8 mouse cellular contexts compared by ENCODE assay signal in genomic region chr17:78598624-78599023, GRCm38 (mm10).
DNase-seq lines count a peak whose midpoint lies in the region; ATAC-seq and TF ChIP-seq lines count a peak whose summit lies in the region.

No protein-coding gene starts in this region.

- no peak overlapping the region for H3K9ac ChIP-seq in heart, postnatal 0 days (replicated peaks; ENCODE audit: low read depth, low read length)
- H3K9ac ChIP-seq in hindbrain, embryonic 16.5 days (ENCODE audit: low read depth, low read length): no peak overlapping the region

- peaks cover 4% of the 10 kb centered on the region; the same call in 1 of the 2 replicates for H3K9me3 ChIP-seq in heart, postnatal 0 days (replicated peaks; ENCODE audit: control insufficient read depth, low read length)
- H3K9me3 ChIP-seq in heart, embryonic 10.5 days: no peaks in the 10 kb centered on the region
- H3K9me3 ChIP-seq in hindbrain, embryonic 16.5 days (ENCODE audit: control insufficient read depth, low read length): no peaks in the 10 kb centered on the region

- no peak for TF ChIP-seq EP300 in heart, postnatal 0 days (IDR thresholded peaks at IDR 0.05; ENCODE audit: low read depth)

- DNase-seq in heart, postnatal 0 days (ENCODE audit: low spot score): no peak
- DNase-seq in heart, embryonic 10.5 days (ENCODE audit: low spot score): no peak
- peak; percentile 59 for DNase-seq in testis, postnatal 10 days (ENCODE audit: low spot score)
- DNase-seq in testis, postnatal 14 days (ENCODE audit: low spot score): no peak
- DNase-seq in c-Kit-negative CD71-positive TER-119-positive erythroid progenitor cells, embryonic 14.5 days (ENCODE audit: low read depth, low spot score): peak; percentile 25
- DNase-seq in lung, postnatal 14 days: peak; percentile 62
- no peak for DNase-seq in frontal cortex, postnatal 14 days (ENCODE audit: low spot score in 2 of 2)

- no peak overlapping the region for H3K4me2 ChIP-seq in heart, postnatal 0 days (ENCODE audit: low read depth, low read length)
- no peak overlapping the region for H3K4me2 ChIP-seq in hindbrain, embryonic 16.5 days (ENCODE audit: low read length)

- no peak overlapping the region for H3K27ac ChIP-seq in heart, postnatal 0 days (ENCODE audit: low read depth)
- H3K27ac ChIP-seq in heart, embryonic 10.5 days: no peak overlapping the region
- H3K27ac ChIP-seq in hindbrain, embryonic 16.5 days (ENCODE audit: low read depth, low read length): no peak overlapping the region

- H3K4me1 ChIP-seq in heart, postnatal 0 days (ENCODE audit: control insufficient read depth, insufficient read depth): no peaks in the 10 kb centered on the region
- H3K4me1 ChIP-seq in heart, embryonic 10.5 days: peaks cover 7% of the 10 kb centered on the region; the same call in 1 of the 2 replicates
- no peaks in the 10 kb centered on the region for H3K4me1 ChIP-seq in hindbrain, embryonic 16.5 days (ENCODE audit: control insufficient read depth, insufficient read depth, low read depth, low read length)

- no peak for ATAC-seq in heart, postnatal 0 days (ENCODE audit: insufficient read depth, low read depth)
- no peak for ATAC-seq in hindbrain, embryonic 16.5 days

- H3K36me3 ChIP-seq in heart, postnatal 0 days (replicated peaks; ENCODE audit: control insufficient read depth, insufficient read depth, low read length): no peaks in the 10 kb centered on the region
- no peaks in the 10 kb centered on the region for H3K36me3 ChIP-seq in heart, embryonic 10.5 days
- H3K36me3 ChIP-seq in hindbrain, embryonic 16.5 days (ENCODE audit: control insufficient read depth, insufficient read depth, low read length): no peaks in the 10 kb centered on the region

- TF ChIP-seq CTCF in heart, postnatal 0 days (IDR thresholded peaks at IDR 0.05; ENCODE audit: low read depth): peak; percentile 54

- no peak overlapping the region for H3K4me3 ChIP-seq in heart, postnatal 0 days (ENCODE audit: low read depth, low read length)
- no peak overlapping the region for H3K4me3 ChIP-seq in heart, embryonic 10.5 days
- no peak overlapping the region for H3K4me3 ChIP-seq in hindbrain, embryonic 16.5 days (ENCODE audit: low read length)

- no peaks in the 10 kb centered on the region for H3K27me3 ChIP-seq in heart, postnatal 0 days (ENCODE audit: control insufficient read depth, insufficient read depth, low read length)
- no peaks in the 10 kb centered on the region for H3K27me3 ChIP-seq in heart, embryonic 10.5 days (ENCODE audit: insufficient read depth, poor library complexity, severe bottlenecking)
- no peaks in the 10 kb centered on the region for H3K27me3 ChIP-seq in hindbrain, embryonic 16.5 days (replicated peaks; ENCODE audit: control insufficient read depth, insufficient read depth, low read length)

- 10% methylated on average over 3 of the region's 3 CpGs for WGBS in heart, postnatal 0 days
- WGBS in heart, embryonic 10.5 days: 20% methylated on average over 3 of the region's 3 CpGs
- WGBS in hindbrain, embryonic 16.5 days: 32% methylated on average over 3 of the region's 3 CpGs

Comparison
In these comparisons a context has a peak if more than half of its experiments do, and no peak if none do; other contexts are left out.
1. DNase-seq: peak in testis, postnatal 10 days (single experiment), c-Kit-negative CD71-positive TER-119-positive erythroid progenitor cells, embryonic 14.5 days (single experiment) and lung, postnatal 14 days (single experiment); none in heart, postnatal 0 days (single experiment), heart, embryonic 10.5 days (single experiment), testis, postnatal 14 days (single experiment) and frontal cortex, postnatal 14 days (0 of 2).